Mouse (Mus musculus): Measurements from ENCODE around the gene Casp8ap2. TPM values are rescaled to one million over a fixed set of nuclear protein-coding genes. Genes with fewer than 3 reads are reported as not detected.
A peak's percentile ranks its signal among the peaks of the same experiment; 100 is the strongest.

The Casp8ap2 gene
- polyA plus RNA-seq (2015; fragmentation: Nextera tagmentation; extraction: Ambion mirVana): 53.4 and 53.5 TPM in 2 replicates

DNA sequence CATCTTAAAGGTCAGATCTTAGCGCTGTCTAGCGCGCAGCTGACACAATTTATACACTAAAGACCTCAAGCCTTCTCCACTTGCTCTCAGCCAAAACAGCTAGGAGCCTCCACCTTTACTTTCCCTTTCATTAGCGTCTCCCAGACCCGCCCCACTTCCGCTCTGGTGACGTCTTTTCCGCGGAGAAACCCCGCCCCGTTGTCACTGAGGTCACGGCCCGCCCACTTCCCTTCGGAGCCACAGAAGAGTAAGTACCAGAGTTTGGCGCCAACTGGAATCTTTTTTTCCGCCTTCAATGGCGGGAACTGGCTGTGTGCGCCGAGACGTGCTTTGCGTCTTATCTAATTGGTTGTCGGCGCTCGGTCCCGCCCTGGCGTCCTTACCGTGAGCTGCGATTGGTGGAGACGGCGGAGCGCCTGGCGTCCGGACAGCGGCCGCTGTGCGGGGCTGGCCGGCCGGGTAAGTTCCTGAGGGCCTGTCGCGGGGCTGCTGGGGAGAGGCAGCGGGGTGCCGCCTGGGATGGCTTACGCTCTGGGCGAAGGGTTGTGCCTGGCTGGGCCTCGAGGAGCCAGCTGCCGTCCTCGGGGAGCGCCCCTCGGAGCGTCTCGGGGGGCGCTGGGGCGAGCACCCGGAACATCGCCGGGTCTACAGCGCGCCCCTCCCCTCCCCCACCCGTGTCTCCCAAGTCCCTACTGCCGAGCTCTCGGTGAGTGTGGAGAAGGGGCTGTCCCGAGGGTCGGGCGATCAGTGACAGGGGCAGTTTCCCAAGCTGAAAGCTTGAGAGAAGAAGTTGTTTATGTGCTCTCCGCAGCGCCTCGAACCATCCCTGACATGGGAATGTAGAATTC lies at the start of gene Casp8ap2:
Gene Casp8ap2 (plus strand): TSS at position 418 of the 848 bp plus-strand sequence.
- Histone ChIP-seq H3K4me3 (peak within 1 kb of the TSS; percentile 91), H3K27ac (peak within 1 kb of the TSS; percentile 91), H3K27me3 (no peaks in the 10 kb centered on the region), H3K9ac (peak within 1 kb of the TSS; percentile 88), H3K4me1 (replicated peaks) (peaks cover 18% of the 10 kb centered on the region), H3K4me2 (peak within 1 kb of the TSS; percentile 83), H3K9me3 (no peaks in the 10 kb centered on the region), H3K36me3 (no peaks in the 10 kb centered on the region)
- peak; percentile 99 for ATAC-seq (ENCODE audit: low FRiP score)
- WGBS: under 1% methylated on average over 60 of the region's 67 CpGs

DNA sequence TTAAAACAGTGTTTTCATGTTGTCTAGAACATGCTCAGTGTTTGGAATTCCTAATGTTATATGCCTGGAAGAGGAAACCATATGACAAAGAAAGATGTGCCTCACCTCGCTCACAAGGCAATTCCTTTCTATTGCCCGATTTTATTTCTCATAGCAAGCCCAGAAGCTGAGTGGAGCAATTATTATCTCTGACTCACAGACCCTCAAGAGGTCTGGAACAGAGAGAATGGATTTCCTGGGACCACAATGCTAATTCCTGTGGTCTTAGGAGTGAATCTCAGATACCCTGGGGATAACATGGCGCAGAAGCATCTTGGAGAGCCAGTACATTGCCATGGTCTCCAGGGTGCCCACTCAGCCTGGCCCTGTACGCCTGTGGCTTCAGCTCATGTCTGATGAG lies 46.2 kb upstream of the Casp8ap2 start:
- 72% methylated on average over 4 of the region's 4 CpGs for WGBS
- Histone ChIP-seq H3K4me1 (replicated peaks) (peaks cover 35% of the 10 kb centered on the region), H3K9ac (0 out of 2 replicates have a peak overlapping the region, but pooled peaks have one; percentile 36), H3K4me2 (no peak overlapping the region), H3K27ac (peak overlapping the region; percentile 53), H3K9me3 (no peaks in the 10 kb centered on the region), H3K27me3 (no peaks in the 10 kb centered on the region), H3K36me3 (peaks cover 19% of the 10 kb centered on the region), H3K4me3 (no peak overlapping the region)
- ATAC-seq (ENCODE audit: low FRiP score): no peak

GRCm38 (mm10) chr4:32569995-32570938 lies 45.0 kb upstream of the Casp8ap2 start:
- Histone ChIP-seq H3K36me3 (peaks cover 10% of the 10 kb centered on the region), H3K4me3 (no peak overlapping the region), H3K4me1 (replicated peaks) (peaks cover 32% of the 10 kb centered on the region), H3K27me3 (no peaks in the 10 kb centered on the region), H3K9ac (peak overlapping the region; percentile 36; the same call in 1 of the 2 replicates), H3K9me3 (no peaks in the 10 kb centered on the region), H3K27ac (peak overlapping the region; percentile 53), H3K4me2 (peak overlapping the region; percentile 8; the same call in 1 of the 2 replicates)
- peak; percentile 58; the same call in 1 of the 2 replicates for ATAC-seq (ENCODE audit: low FRiP score)
- 36% methylated on average over 17 of the region's 17 CpGs for WGBS

DNA sequence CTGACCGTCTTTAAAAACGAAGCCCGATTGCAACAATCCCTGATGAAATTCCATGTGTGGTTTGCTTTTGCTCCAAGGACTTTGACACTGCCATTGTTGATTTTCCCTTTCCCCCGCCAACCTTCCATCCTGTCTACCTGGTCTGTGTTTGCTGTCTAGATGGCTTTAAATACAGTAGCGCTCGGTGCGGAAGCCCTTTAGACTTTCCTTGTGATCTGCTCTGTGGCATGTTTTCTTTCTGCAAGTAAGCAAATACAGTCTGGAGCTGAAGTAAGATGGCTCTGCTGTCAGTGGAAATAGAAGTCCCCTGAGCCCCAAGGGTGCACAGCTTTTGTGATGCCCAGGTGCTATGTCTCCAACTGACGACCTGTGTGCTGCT lies 44.3 kb upstream of the Casp8ap2 start:
- Histone ChIP-seq H3K4me3 (no peak overlapping the region), H3K4me2 (no peak overlapping the region), H3K9me3 (no peaks in the 10 kb centered on the region), H3K36me3 (peaks cover 12% of the 10 kb centered on the region), H3K27ac (peak overlapping the region; percentile 53), H3K4me1 (replicated peaks) (peaks cover 32% of the 10 kb centered on the region), H3K27me3 (no peaks in the 10 kb centered on the region), H3K9ac (peak overlapping the region; percentile 15; the same call in 1 of the 2 replicates)
- ATAC-seq (ENCODE audit: low FRiP score): no peak
- WGBS: 69% methylated on average over 8 of the region's 8 CpGs

GRCm38 (mm10) chr4:32571441-32571840 lies 43.8 kb upstream of the Casp8ap2 start:
- H3K27ac ChIP-seq: peak overlapping the region; percentile 53
- ATAC-seq (ENCODE audit: low FRiP score): no peak
- H3K27me3 ChIP-seq: no peaks in the 10 kb centered on the region
- H3K4me2 ChIP-seq: no peak overlapping the region
- H3K9me3 ChIP-seq: no peaks in the 10 kb centered on the region
- 72% methylated on average over 3 of the region's 3 CpGs for WGBS
- no peak overlapping the region for H3K4me3 ChIP-seq
- peaks cover 32% of the 10 kb centered on the region for H3K4me1 ChIP-seq (replicated peaks)
- 0 out of 2 replicates have a peak overlapping the region, but pooled peaks have one; percentile 15 for H3K9ac ChIP-seq
- H3K36me3 ChIP-seq: peaks cover 12% of the 10 kb centered on the region

DNA sequence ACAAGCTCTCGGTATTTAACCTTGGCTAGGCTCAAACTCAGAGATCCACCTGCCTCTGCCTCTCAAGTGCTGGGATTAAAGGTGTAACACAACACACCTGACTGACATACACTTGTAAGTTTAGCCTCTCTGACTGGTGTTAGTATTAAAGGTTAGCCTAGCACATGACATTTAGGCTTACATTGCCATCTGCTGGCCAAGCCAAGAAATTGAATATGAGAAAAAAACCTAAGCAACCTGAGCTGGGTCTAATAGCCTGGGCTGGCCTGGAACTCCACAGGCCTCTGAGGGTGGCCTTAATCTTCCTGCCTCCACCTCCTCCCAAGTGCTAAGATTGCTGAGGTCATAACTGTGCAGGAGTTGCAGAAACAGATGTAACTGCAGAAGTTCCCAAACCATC lies 43.1 kb upstream of the Casp8ap2 start:
- Histone ChIP-seq H3K4me2 (no peak overlapping the region), H3K4me1 (replicated peaks) (peaks cover 32% of the 10 kb centered on the region), H3K36me3 (peaks cover 17% of the 10 kb centered on the region), H3K9ac (no peak overlapping the region), H3K9me3 (no peaks in the 10 kb centered on the region), H3K27ac (no peak overlapping the region), H3K27me3 (no peaks in the 10 kb centered on the region), H3K4me3 (no peak overlapping the region)
- ATAC-seq (ENCODE audit: low FRiP score): peak; percentile 14
- 69% methylated on average over 1 of the region's 1 CpGs for WGBS

DNA sequence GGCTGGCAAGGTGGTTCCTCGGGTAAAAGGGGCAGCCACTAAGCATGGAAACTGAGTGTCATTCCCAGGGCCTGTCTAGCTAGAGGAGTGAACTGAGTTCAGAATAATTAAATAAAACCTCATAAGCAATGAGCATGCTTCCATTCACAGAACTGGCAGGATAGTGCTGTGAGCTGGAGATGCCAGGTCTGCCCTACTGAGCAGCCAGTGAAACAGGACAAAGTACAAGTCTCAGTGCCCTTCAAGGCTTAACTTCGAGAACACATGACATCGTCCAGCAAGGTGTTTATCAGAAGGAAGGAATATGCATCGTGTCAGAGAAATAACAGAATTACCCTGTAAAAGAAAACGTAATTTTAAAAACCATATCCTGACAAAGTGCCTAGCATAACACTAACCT lies 41.7 kb upstream of the Casp8ap2 start:
- H3K27me3 ChIP-seq: no peaks in the 10 kb centered on the region
- no peak overlapping the region for H3K27ac ChIP-seq
- no peak overlapping the region for H3K4me2 ChIP-seq
- peaks cover 28% of the 10 kb centered on the region for H3K4me1 ChIP-seq (replicated peaks)
- H3K9me3 ChIP-seq: no peaks in the 10 kb centered on the region
- 92% methylated on average over 5 of the region's 5 CpGs for WGBS
- peaks cover 27% of the 10 kb centered on the region for H3K36me3 ChIP-seq
- no peak overlapping the region for H3K4me3 ChIP-seq
- no peak overlapping the region for H3K9ac ChIP-seq
- no peak for ATAC-seq (ENCODE audit: low FRiP score)

- WGBS: 100% methylated on average over 1 of the region's 1 CpGs
- ATAC-seq (ENCODE audit: low FRiP score): no peak
Measured at GRCm38 (mm10) chr4:32574604-32575003, 40.6 kb upstream of the Casp8ap2 start.

DNA sequence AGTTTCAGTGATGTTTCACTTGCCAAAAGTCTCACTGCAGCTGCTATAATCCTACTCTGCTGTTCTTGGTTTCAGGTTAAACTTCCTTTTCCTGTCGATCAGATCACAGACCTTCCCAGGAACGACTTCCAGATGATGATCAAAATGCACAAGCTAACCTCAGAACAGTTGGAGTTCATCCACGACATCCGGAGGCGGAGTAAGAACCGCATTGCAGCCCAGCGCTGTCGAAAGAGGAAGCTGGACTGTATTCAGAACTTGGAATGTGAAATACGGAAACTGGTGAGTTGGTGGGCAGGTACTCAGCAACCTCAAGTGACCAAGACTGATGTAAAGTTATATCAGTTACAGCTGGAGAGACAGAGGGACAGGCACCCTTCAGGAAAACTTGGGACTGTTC lies 40.1 kb upstream of the Casp8ap2 start:
- Histone ChIP-seq H3K9me3 (no peaks in the 10 kb centered on the region), H3K4me3 (no peak overlapping the region), H3K4me2 (no peak overlapping the region), H3K27ac (no peak overlapping the region), H3K4me1 (replicated peaks) (peaks cover 13% of the 10 kb centered on the region), H3K36me3 (peaks cover 36% of the 10 kb centered on the region), H3K27me3 (no peaks in the 10 kb centered on the region), H3K9ac (no peak overlapping the region)
- 81% methylated on average over 9 of the region's 9 CpGs for WGBS
- no peak for ATAC-seq (ENCODE audit: low FRiP score)

More at GRCm38 (mm10) chr4:32574604-32575003, 40.6 kb upstream of the Casp8ap2 start:
- no peak overlapping the region for H3K9ac ChIP-seq
- H3K9me3 ChIP-seq: no peaks in the 10 kb centered on the region
- no peaks in the 10 kb centered on the region for H3K27me3 ChIP-seq
- H3K36me3 ChIP-seq: peaks cover 30% of the 10 kb centered on the region
- no peak overlapping the region for H3K27ac ChIP-seq
- peaks cover 18% of the 10 kb centered on the region for H3K4me1 ChIP-seq (replicated peaks)
- no peak overlapping the region for H3K4me3 ChIP-seq
- no peak overlapping the region for H3K4me2 ChIP-seq

GRCm38 (mm10) chr4:32579850-32580249 lies 35.4 kb upstream of the Casp8ap2 start:
- Histone ChIP-seq H3K27me3 (no peaks in the 10 kb centered on the region), H3K27ac (no peak overlapping the region), H3K9me3 (no peaks in the 10 kb centered on the region), H3K4me2 (no peak overlapping the region), H3K4me1 (replicated peaks) (no peaks in the 10 kb centered on the region), H3K36me3 (peaks cover 49% of the 10 kb centered on the region), H3K4me3 (no peak overlapping the region), H3K9ac (no peak overlapping the region)
- 91% methylated on average over 8 of the region's 8 CpGs for WGBS
- no peak for ATAC-seq (ENCODE audit: low FRiP score)

DNA sequence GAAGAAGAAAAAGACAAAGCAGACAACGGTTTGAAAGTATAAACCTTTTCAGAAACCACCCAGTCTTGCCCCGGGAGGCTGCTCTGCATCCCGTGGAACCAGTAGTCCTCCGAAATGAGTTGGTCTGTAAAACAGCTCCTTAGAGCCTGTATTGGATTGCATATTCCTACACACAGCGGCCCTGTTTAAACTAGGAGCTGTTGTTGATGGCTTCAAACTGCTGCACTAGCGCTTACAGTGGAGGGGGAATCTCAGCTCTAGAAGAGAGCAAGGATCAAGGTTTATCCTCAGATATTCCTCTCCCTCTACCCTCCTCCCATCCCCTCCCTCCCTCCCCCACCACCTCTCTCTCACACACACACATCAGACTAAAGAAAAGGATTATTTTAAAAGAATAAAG lies 31.1 kb upstream of the Casp8ap2 start:
- no peak overlapping the region for H3K4me3 ChIP-seq
- H3K9me3 ChIP-seq: no peaks in the 10 kb centered on the region
- WGBS: 76% methylated on average over 6 of the region's 6 CpGs
- H3K27me3 ChIP-seq: no peaks in the 10 kb centered on the region
- no peak overlapping the region for H3K27ac ChIP-seq
- ATAC-seq (ENCODE audit: low FRiP score): no peak
- no peak overlapping the region for H3K9ac ChIP-seq
- H3K4me2 ChIP-seq: no peak overlapping the region
- no peaks in the 10 kb centered on the region for H3K4me1 ChIP-seq (replicated peaks)
- peaks cover 27% of the 10 kb centered on the region for H3K36me3 ChIP-seq

DNA sequence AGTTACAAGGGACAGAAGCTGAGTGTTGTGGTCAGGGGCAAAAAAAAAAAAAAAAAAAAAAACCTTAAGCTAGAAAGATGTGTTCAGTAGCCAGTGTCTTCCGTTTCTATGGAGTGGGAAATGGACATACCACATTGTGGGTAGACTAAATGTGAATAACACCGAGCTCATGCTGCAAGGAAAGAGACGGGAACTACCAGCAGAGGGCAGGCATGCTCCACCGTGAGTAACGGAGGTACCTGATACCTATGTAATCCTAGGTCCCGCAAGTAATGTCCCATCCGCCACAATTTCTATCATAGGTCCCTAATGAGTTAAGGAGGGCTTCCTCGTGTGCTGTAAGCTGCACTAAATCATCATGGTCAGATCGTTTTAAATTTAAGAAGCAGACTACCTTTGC lies 28.7 kb upstream of the Casp8ap2 start:
- Histone ChIP-seq H3K36me3 (peaks cover 7% of the 10 kb centered on the region; the same call in 1 of the 2 replicates), H3K4me3 (no peak overlapping the region), H3K4me2 (no peak overlapping the region), H3K9me3 (no peaks in the 10 kb centered on the region), H3K27me3 (no peaks in the 10 kb centered on the region), H3K4me1 (replicated peaks) (no peaks in the 10 kb centered on the region), H3K9ac (no peak overlapping the region), H3K27ac (no peak overlapping the region)
- 18% methylated on average over 9 of the region's 9 CpGs for WGBS
- ATAC-seq (ENCODE audit: low FRiP score): no peak
